Mouse (Mus musculus): ENCODE measurements at regions not wholly inside any gene's neighbourhood (a gene's known extent, or its start where the extent isn't known, plus 50 kb on each side); places are given as distances from the start of the nearest gene placed in this dataset.

DNA sequence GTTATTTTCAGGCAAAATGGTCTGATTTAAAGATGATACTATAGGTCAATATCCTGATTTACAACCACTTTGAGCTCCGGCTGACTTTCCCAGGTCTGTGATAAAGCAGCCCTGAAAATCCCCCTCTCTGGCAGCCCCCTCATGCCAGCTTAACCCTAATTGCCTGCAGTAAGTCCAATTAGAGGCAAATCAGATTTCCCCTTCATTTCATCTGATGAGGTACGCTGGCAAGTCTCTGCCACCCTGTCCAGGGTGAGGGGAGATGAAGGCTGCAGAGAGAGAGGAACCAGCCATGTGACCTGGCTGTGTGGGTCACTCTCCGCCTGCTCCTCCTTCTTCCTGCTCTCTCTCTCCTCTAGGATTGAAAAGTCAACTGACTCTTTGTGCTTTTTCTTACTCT is 160.6 kb downstream of the Ly86 start:
- no peak for TF ChIP-seq EP300 (IDR thresholded peaks at IDR 0.05; ENCODE audit: low read depth)
- no peak for TF ChIP-seq CTCF (IDR thresholded peaks at IDR 0.05; ENCODE audit: low read depth)
